Mouse (Mus musculus) gastrocnemius, postnatal 10 days (tissue): ENCODE measurements around the gene Gm28042. TPM values are rescaled to one million over a fixed set of nuclear protein-coding genes. Genes with fewer than 3 reads are reported as not detected.

Experiments
- DNase-seq: peaks from one replicate; pipeline ENCODE4 v3.0.0; 2021; ENCODE audit warnings: mixed read lengths
- total RNA-seq, 2 experiments: library from RNA; stranded (reverse); gene quantifications; 2 replicates each; pipeline ENCODE4 v1.2.3; 2021

Gene Gm28042
- total RNA-seq, 2 experiments from 2014 or later = 1.1 to 1.2 TPM

GRCm38 (mm10) chr2:120012924-120013323 lies 14.4 kb upstream of the Gm28042 start:
- no peak for DNase-seq

- no peak for DNase-seq
Observed at GRCm38 (mm10) chr2:120013831-120014486, 13.3 kb upstream of the Gm28042 start.

GRCm38 (mm10) chr2:120015882-120016281 lies 11.4 kb upstream of the Gm28042 start:
- no peak for DNase-seq

- no peak for DNase-seq
Observed at GRCm38 (mm10) chr2:120017599-120017998, 9.7 kb upstream of the Gm28042 start.

GRCm38 (mm10) chr2:120024337-120024736 lies 3.0 kb upstream of the Gm28042 start:
- DNase-seq = no peak

- DNase-seq = no peak
Observed at GRCm38 (mm10) chr2:120027950-120028331, 648 bp downstream of the Gm28042 start.

- DNase-seq = no peak
Observed at GRCm38 (mm10) chr2:120030380-120030779, 3.1 kb downstream of the Gm28042 start.

- no peak for DNase-seq
Observed at GRCm38 (mm10) chr2:120032726-120033467, 5.6 kb downstream of the Gm28042 start, which contains the start of gene Pla2g4b. Pla2g4b (plus strand) TSS chr2:120033417.

- DNase-seq = no peak
Observed at GRCm38 (mm10) chr2:120033726-120034125, 6.4 kb downstream of the Gm28042 start.

- no peak for DNase-seq
Observed at GRCm38 (mm10) chr2:120037744-120038143, 10.5 kb downstream of the Gm28042 start.

GRCm38 (mm10) chr2:120040991-120041390 lies 13.7 kb downstream of the Gm28042 start:
- DNase-seq = no peak

- no peak for DNase-seq
Observed at GRCm38 (mm10) chr2:120044101-120044603, 16.9 kb downstream of the Gm28042 start.

GRCm38 (mm10) chr2:120044676-120045075 lies 17.4 kb downstream of the Gm28042 start:
- DNase-seq = no peak

GRCm38 (mm10) chr2:120046486-120047310 lies 19.4 kb downstream of the Gm28042 start:
- DNase-seq = no peak

GRCm38 (mm10) chr2:120048173-120048572 lies 20.9 kb downstream of the Gm28042 start:
- no peak for DNase-seq

- DNase-seq = peak; percentile 53
Observed at GRCm38 (mm10) chr2:120049632-120050274, 22.5 kb downstream of the Gm28042 start.

GRCm38 (mm10) chr2:120051405-120051804 lies 24.1 kb downstream of the Gm28042 start:
- DNase-seq = no peak

GRCm38 (mm10) chr2:120054771-120055552 lies 27.7 kb downstream of the Gm28042 start:
- no peak for DNase-seq

- no peak for DNase-seq
Observed at GRCm38 (mm10) chr2:120055923-120056322, 28.6 kb downstream of the Gm28042 start.

GRCm38 (mm10) chr2:120058818-120059217 lies 31.5 kb downstream of the Gm28042 start:
- DNase-seq = no peak

- DNase-seq = no peak
Observed at GRCm38 (mm10) chr2:120059466-120059865, 32.2 kb downstream of the Gm28042 start.
